Mouse (Mus musculus): ENCODE data around the gene Tgfbrap1.

DNA sequence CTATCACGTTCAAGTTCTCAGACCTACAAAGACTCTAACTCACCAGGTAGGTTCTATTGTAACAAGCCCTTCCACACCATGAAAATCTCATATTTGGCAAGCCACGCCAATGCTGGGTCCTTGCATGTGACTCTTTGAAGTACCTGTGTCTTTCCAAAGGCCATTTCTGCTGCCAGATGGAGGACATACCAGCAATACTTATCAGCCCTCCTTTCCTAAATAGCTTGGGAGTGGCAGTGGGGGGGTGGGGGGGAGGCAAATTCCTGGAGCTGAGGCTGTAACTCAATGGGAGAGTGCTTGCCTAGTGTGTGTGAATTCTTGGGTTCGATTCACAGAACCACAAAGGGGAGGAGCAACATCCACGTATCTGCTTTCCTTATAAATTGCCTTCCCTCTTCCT, 26.3 kb upstream of the Tgfbrap1 start:
- TF ChIP-seq CTCF (IDR thresholded peaks at IDR 0.05; ENCODE audit: insufficient read depth, low read depth, low read length) (no peak), POLR2A (IDR thresholded peaks at IDR 0.05; ENCODE audit: insufficient read depth, low read depth, low read length) (no peak)
